Mouse (Mus musculus): ENCODE results near the gene Arl1.
"Not testable (repeated sequence)": the region's sequence is repeated elsewhere in the genome, so short reads cannot be mapped to it uniquely, and the experiment has no call there.

Arl1 gene

DNA sequence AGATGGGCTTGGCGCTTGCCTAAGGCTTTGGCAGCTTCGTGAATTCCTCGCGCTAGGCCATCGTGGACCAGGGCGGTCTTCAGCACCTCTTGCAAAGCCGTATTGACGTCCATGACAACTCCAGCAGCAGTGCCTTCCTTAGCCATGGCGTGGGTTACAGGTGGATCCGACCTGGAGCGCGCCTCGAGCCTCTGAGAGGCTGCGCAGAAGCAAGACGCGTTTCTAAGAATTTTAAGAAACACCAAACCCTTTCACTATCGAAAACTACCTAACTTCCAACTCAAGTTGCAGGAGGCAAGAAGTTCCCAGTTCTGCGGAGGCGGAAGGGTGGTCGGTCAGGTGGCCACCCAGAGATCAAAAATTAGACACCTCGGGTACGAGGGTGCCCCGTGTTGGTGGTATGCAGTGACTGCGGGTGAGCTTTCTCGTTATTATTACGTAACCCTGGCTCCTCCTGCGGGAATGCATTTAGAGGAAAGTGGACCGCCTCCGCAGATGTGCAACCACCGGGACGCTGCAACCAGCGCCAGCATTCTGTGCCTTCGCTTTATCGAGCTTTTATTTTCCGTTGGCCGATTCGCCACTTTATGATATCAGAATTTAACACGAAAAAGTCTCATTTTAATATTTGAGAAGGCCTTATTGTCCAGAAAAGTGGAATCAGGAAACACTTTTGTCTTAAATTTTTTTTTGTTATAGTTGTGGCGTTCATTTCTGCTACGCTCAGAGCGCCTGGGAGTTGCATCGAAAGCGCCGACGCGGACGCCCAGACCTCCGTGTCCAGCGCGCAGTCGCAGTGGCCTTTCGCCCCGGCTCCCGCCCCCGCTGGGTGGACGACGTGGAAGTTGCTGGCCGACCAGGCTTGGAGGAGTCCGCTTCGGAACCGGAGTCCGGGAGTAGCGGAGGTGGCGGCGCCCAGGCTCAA lies at the start of gene Arl1:
Gene Arl1, plus strand, starts transcription at position 288 of the 925 bp plus-strand sequence.
- peak; percentile 94 for DNase-seq (ENCODE audit: low read depth, low spot score)

DNA sequence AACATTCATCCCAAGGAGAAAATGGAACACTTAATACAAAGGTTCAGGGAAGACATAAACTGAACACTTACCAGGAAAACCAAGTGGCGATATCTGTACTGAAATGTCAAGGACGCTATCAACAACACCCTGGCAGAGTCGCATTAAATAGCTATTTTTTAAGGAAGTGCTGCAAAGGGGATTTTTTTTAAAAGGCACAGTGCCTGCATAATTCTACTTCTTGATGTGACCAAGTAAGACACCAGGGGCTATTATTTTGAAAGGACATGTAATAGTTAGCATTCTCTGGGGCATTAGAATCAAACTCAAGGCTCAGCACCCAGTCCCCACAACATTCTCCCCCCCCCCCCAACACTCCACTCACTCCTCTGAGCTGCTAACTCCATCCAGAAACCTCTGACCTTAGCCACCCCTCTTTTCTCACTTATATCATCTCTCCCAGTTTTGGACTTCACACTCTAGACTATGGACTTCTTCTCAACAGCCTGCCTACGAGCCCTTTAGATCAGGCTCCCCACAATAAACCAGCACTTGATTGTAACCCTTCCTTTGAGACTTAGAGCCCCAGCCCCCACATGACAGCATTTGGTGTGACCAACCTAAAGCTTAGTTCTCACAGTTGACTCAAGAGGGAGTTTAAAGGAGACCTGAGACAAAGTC lies 47.6 kb upstream of the Arl1 start:
- DNase-seq (ENCODE audit: low read depth, low spot score), result peak; percentile 35

DNA sequence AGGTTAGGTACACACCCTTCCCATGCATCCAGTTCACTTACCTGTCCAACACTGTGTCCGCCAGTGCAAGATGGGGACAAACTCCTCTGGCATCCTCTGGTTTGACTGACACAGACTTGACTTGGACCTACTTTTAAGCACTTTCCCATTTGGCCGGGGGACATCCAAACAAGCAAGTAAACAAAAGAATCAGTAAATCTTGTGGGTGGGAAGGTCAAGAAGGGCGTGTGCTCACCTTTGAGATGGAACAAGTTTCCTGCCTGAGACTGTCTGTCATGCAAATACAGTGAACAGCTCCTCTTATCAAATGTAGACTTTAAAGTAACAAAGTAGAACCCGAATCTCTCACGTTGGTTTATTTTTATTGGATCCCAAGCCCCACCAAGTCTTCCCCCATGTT lies 45.7 kb upstream of the Arl1 start, which contains the start of gene Spic:
Gene Spic, minus strand, starts transcription at position 91 of the 400 bp plus-strand sequence.
- DNase-seq (ENCODE audit: low read depth, low spot score), result no peak

DNA sequence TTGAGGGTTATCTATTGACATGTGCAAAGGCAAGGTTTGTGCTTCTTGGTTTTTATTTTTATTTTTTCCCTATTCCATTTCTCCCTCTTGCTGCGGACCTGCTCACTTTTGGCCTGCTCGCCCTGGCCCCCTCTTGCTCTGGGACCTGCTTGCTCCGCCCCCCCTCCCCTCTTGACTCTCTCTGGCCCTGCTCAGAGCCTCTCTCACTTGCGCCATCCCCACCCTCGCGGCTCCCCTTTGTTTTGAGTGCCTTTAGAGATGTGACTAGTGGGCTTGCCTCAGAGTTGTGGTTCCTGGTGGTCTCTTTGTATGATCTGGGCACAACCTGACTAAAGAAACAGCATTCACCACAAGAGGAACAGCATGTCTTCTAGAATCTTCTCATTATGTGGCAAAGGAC lies 29.7 kb upstream of the Arl1 start:
- no peak for DNase-seq (ENCODE audit: low read depth, low spot score)

DNA sequence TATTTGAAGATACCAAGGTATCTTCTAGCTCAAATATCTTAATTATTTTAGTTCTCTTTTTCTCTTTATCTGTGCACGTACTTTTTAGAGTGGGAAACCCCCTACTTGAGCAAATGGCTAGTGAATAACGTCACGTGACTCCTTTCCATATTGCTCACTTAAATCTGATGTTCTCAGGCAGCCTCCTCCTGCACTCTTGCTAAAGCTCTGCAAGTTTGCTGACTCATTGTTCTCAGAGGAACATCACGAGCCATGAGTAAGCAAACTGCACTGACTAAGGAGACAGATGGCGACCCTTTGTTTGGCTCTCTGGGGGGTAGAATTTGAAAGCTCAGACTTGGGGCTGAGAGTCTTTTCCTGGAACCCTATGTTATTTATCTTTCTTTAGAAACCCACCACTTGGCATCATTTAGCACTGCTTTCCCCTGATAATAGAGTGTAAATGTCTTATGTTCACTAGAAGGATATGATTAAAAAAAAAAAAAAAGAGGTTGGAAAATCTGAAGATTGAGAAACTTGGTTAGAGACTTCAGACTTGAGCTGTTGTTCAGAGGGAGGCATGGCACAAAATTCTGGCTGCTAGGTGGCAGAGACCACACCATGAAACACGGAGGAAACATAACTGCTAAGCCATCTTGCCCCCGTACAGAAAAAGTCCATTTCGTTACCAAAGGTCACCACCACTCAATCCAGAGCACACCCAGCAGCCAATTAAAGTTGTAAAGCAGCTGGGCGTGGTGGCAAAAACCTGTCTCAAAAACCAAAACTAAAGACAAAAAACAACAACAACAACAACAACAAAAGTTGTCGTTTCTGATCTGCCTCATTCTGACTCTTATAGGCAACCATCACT lies 21.8 kb upstream of the Arl1 start:
- peak; percentile 72 for DNase-seq (ENCODE audit: low read depth, low spot score)

DNA sequence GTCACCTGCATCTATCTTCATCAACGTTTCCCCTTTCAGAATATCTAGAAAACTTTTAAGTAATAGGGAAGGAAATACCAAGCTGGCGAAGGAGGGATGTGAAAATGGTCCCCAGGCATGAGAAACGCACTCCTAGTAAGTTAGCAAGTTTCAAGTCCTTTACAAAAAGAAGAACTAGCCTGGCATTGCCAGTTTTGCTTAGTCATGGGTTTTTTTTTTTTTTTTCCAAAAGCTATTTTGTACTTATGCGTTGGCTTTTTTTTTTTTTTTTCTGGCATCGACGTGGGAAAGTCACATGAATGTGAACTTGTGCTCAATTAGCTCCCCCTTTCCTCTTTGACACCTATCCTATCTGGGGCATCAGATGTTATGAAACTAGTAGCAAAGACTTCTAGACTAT lies 18.3 kb upstream of the Arl1 start:
- peak; percentile 72 for DNase-seq (ENCODE audit: low read depth, low spot score)

DNA sequence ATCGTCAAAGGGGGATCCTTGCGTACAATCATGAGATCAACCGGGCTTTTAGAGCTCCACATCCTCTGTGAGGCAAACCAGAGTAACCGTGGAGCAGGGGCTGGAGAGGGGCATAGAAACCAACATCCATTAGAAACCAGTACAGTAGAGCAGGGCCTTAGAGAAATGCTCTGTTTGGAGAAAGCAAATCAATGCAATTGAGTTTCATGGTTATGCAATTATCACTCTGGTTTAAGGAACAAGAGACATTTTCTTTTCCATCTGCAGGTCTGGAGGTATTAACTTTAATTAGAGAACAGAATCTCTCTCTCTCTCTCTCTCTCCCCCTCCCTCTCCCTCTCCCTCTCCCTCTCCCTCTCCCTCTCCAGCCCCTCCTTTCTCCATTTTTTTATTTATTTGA lies 15.9 kb upstream of the Arl1 start:
- DNase-seq (ENCODE audit: low read depth, low spot score), result no peak

DNA sequence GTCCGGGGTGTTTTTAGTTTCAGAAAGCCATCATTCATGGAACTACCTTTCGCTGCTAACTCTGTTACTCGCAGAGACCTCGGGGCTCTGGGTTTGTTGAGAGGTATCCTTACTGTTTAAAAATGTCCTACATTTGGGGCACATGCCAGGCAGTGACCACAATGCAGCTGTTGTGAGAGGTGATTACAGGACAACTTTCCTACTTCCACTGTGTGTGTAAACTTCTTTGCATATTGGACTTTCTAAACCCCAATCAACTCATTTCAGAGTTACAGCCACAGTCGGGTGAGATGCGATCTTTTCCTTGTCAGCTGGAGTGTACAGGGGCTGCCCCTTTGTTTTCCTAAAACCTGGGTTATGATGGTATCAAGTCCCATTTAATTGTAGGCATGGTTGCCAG lies 15.0 kb upstream of the Arl1 start:
- DNase-seq (ENCODE audit: low read depth, low spot score), result no peak

DNA sequence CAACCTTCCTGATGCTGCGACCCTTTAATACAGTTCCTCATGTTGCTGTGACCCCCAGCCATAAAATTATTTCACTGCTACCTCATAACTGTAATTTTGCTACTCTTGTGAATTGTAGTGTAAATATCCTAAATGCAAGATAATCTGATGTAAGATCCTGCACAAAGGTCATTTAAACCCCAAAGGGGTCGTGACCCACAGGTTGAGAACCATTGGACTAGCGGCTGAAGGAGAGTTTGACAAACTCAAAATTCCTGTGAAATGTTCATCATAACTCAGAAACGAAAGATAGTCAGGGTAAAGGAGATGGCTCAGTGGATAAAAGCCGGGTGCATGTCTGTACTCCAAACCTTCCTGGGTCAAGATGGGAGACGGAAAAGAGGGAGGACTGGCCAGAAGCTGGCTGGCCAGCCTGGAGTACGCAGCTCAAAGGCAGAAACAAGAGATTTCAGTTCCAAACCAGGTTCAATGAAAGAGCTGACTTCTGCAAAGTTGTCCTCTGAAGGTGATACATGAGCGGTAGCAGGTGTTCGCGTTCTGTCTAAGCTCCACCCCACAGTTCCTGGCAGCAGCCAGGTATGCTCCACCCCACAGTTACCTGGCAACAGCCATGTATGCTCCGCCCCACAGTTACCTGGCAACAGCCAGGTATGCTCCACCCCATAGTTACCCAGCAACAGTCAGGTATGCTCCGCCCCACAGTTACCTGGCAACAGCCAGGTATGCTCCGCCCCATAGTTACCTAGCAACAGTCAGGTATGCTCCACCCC lies 13.5 kb upstream of the Arl1 start:
- DNase-seq (ENCODE audit: low read depth, low spot score), result no peak

DNA sequence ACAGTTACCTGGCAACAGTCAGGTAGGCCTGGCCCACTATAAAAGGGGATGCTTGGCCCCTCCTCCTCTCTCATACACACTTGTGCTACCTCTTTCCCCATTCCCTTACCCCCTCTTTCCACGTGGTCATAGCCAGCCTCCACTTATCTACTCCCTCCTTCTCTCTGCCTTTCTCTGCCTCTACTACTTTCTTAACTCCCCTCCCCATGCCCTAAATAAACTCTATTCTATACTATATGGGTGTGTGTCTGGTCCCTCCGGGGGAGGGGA lies 13.0 kb upstream of the Arl1 start:
- DNase-seq (ENCODE audit: low read depth, low spot score), result no peak

DNA sequence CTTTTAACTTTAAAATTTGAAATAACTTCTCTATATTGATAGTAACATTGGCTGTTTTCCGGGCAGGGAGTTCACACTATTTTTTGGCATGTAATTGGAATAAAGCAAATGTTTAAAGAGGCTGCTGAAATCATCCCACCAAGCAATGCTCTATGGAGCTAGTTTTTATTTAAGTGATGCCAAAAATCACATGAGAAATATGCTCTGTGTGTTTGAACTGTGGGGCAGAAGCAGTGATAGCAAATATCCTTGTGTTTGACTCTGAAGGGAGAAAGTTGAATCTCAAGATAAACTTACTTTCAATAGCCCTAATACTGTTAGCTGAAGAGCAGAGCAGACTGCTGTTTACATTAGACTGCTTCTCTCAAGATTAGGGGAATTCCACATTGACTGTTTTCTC lies 11.0 kb upstream of the Arl1 start:
- DNase-seq (ENCODE audit: low read depth, low spot score), result peak; percentile 48

DNA sequence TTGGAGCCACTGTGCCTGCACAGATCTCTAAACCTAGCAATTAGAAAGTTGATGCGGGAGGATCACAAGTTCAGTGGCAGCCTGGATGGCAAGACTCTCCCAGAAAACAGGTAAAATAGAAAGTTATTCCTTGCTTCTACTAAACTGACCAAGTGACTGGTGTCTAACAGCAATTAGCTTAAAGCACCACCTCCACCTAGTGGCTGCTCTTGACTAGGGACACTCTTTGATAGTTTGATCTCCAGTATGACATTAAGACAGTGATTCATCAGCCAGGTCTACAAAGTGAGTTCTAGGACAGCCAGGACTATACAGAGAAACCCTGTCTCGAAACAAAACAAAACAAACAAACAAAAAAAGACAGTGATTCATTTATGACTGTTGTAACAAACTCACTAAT lies 5.3 kb upstream of the Arl1 start:
- DNase-seq (ENCODE audit: low read depth, low spot score), result peak; percentile 60

DNA sequence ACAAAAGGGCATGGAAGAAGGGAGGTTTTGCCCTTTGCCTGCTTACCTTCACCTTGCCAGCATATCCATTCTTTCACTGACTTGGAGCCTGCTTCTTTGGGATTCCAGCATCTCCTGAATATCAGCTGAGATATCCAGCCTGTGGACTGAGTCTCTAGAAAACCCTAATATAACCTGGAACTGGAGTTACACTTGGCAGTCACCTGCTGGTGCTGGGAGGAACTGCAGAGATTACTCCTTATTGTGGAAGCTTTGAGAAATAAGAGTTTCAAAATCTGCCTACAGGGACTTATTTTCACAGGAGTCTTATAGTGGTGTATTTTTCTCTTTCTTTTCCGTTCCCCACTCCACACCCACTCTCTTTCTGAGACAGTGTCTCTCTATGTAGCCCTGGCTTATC lies 3.5 kb upstream of the Arl1 start:
- peak; percentile 60 for DNase-seq (ENCODE audit: low read depth, low spot score)

DNA sequence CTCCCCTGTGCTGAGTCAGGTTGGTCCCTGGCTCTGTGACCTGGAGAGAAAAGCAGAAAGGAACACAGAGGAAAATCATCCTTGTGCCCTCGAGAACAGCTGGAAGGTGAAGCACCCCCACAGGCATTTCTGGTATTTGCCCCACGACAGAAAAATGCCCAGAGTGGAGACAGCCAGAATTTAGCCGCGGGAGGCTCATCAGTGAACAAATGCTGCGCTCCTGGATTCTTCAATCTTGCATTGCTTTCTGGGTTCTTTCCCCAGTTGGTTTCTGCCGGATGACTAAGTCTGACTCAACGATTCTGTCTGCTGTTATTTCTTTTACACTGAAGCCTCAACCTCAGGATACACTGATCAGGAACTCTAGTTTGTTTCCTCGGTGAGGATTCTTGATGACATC lies 2.5 kb upstream of the Arl1 start:
- DNase-seq (ENCODE audit: low read depth, low spot score), result no peak

DNA sequence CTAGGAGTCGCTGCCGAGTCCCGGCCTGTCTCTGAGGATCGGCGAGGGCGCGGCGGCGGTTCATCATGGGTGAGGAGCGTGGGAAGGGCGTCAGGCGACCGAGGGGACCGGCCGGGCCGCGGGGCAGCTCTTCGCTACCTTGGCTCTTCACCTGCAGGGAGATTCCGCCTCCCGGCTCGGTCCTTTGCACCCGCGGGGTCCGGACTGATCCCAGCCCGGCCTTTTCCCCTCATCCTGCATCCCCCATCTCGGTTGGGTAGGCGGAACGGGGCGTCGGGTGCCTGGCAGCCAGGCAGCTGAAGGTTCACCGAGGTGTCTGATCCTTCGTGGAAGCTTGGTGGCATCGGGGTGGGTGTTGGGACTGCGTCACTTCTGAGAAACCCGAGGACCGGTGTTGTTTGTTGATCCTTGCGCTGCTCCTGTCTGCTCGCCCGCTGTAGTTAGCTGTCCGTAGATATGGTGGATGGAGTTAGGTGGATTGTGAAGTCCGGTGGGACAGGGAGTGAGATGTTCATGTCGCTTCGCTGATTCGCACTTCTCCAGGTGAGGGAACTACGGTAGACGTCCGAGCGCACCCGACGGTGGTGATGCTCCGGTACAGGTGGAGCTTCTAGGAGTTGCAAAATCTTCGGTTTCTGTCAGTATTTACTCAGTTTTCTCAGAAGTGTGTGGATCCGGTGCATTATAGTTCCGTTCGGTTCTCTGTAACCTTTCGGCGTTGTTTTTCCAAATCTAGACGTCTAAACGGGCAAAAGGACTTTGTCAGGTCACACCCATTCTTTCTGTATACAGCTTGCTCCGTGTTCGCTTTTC lies 1.0 kb downstream of the Arl1 start:
- DNase-seq (ENCODE audit: low read depth, low spot score), result no peak

DNA sequence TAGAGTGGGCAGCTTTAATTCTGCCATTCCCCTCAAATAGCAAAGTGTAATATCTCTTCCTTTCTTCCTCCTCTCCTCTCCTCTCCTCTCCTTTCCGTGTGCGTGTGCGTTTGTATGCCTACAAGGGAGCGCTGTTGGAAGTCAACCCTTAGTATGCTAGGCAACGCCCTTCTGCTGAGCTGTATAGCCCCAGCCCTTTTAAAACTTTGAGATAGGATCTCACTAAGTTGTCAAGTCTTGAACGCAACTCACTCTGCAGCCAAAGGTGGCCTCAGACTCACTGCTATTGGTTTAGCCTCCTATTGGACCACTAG lies 1.6 kb downstream of the Arl1 start:
- DNase-seq (ENCODE audit: low read depth, low spot score), result peak; percentile 41

DNA sequence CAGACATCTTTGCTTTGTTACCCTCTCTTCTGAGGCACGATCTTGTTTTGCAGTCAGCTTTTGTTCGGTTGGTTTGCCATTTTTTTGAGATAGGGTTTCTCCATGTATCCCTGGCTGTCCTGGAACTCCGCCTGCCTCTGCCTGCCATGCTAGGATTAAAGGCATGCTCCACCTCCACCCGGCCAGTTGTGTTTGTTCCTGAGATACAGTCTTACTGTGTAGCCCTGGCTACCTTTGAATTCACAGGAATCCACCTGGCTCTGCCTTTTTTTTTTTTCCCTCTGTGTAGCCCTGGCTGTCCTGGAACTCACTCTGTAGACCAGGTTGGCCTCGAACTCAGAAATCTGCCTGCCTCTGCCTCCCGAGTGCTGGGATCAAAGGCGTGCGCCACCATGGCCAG lies 8.4 kb downstream of the Arl1 start:
- DNase-seq (ENCODE audit: low read depth, low spot score), result not testable (repeated sequence)

DNA sequence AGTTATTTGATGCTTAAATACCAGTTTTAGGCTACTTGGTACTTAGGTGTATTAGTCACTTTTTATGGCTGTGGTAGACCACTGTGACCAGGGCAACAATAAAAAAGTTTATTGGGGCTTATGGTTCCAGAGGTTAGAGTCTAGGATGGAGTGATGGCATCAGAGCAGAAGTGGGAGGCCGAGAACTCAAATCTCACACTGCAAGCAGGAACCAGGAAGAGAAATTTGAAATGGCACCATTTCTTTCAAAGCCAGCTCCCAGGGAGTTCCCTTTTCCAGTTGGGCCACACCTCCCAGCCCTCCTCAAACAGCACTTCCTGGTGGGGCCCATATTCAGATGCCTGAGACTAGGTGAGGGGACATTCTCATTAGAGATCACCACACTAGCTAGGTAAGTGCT lies 9.2 kb downstream of the Arl1 start:
- DNase-seq (ENCODE audit: low read depth, low spot score), result no peak

DNA sequence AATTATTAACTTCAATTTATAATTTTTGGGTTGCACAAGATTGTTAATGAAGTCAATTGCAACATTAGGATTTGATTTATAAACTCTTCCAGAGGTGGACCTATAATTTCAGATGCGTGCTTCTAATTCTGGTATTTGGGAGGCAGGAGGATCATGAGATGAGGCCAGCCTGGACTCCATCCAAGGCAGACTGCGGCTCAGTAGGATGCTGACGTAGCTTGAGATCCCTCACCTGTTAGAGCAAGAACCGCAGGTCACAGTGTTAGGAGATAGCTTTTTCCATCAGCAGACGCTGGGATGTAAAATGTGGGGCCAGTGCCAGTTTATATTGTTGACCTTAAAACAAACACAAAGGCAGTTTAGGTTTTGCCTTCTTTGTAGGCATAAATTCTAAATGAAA lies 10.1 kb downstream of the Arl1 start:
- DNase-seq (ENCODE audit: low read depth, low spot score), result no peak

DNA sequence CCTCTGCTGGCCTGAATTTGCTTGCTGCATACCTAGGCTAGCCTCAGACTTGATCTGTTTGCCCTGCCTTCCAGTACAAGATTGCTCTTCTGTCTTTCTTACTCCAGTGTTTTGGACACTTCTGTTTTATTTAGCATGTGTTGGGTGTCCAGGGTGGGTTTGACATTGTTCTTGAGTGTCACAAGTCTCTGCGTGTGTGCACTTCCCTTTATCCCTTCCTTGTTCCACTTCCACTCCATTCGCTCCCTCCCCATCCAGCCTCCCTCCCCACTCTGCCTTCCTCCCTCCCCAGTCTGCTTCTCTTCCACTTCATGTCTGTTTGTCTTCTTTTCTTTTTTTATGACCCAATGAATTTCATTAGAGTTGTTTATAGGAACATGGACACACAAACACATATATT lies 10.8 kb downstream of the Arl1 start:
- DNase-seq (ENCODE audit: low read depth, low spot score), result no peak

Data from A20 (cell line).